Comparison of ENCODE assay signal across 10 mouse cellular contexts in the genomic region with DNA sequence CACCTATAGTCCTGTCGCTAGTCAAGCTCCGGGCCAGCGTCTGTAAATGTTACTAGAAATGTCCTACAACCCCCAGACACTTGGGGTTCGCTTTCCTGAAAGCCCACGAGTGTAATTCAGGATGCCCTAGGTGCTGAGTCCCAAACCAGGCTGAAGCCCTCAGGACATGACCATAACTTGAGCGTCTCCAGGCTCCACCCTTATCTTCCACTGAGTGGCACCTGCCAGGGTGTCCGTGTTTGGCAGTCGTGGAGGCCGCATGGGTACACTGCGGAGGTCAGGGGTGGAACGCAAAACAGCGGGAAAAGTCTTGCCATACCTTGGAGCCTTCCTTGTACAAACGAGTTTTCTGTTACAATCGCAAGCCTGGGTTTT. TPM values are rescaled to one million over a fixed set of nuclear protein-coding genes. Genes with fewer than 3 reads are reported as not detected.
DNase-seq lines count a peak whose midpoint lies in the region; ATAC-seq and TF ChIP-seq lines count a peak whose summit lies in the region.
"Had no signal": no experiment of that assay in that cellular context is flagged by ENCODE, and none has a peak within 500 bp of the region (broad histone marks: within the 10 kb centered on the region; RNA-seq: fewer than 3 reads in every experiment).

No protein-coding gene starts in this region.

- no peak overlapping the region for H3K4me2 ChIP-seq in kidney, embryonic 16.5 days (replicated peaks; ENCODE audit: low read depth, low read length)
- H3K4me2 ChIP-seq in embryonic facial prominence, embryonic 14.5 days (ENCODE audit: low read depth, low read length): peak overlapping the region; percentile 43; the same call in 1 of the 2 replicates
- H3K4me2 ChIP-seq in hindbrain, embryonic 12.5 days (replicated peaks): peak overlapping the region; percentile 46
- H3K4me2 ChIP-seq in neural tube, embryonic 14.5 days (ENCODE audit: low read depth, low read length): peak overlapping the region; percentile 57

- H3K9ac ChIP-seq in kidney, embryonic 16.5 days (replicated peaks; ENCODE audit: low read length): no peak overlapping the region
- no peak overlapping the region for H3K9ac ChIP-seq in embryonic facial prominence, embryonic 14.5 days (ENCODE audit: low read depth, low read length)
- peak overlapping the region; percentile 75 for H3K9ac ChIP-seq in hindbrain, embryonic 12.5 days
- peak overlapping the region; percentile 92 for H3K9ac ChIP-seq in neural tube, embryonic 14.5 days (replicated peaks; ENCODE audit: low read depth, low read length)

- no peaks in the 10 kb centered on the region for H3K9me3 ChIP-seq in kidney, embryonic 16.5 days (ENCODE audit: low read length)
- H3K9me3 ChIP-seq in embryonic facial prominence, embryonic 14.5 days (ENCODE audit: control insufficient read depth, low read length): no peaks in the 10 kb centered on the region
- no peaks in the 10 kb centered on the region for H3K9me3 ChIP-seq in hindbrain, embryonic 12.5 days (replicated peaks)
- no peaks in the 10 kb centered on the region for H3K9me3 ChIP-seq in neural tube, embryonic 14.5 days (ENCODE audit: control insufficient read depth, low read length)

- H3K4me1 ChIP-seq in kidney, embryonic 16.5 days (ENCODE audit: insufficient read depth, low read length): peaks cover 42% of the 10 kb centered on the region
- H3K4me1 ChIP-seq in kidney, adult 2 months (ENCODE audit: control insufficient read depth, insufficient read depth, low read length): 0 out of 2 replicates have a peak, but pooled peaks cover 3% of the 10 kb centered on the region
- peaks cover 14% of the 10 kb centered on the region for H3K4me1 ChIP-seq in embryonic facial prominence, embryonic 14.5 days (ENCODE audit: control insufficient read depth, insufficient read depth, low read length)
- H3K4me1 ChIP-seq in hindbrain, embryonic 12.5 days: peaks cover 47% of the 10 kb centered on the region
- peaks cover 23% of the 10 kb centered on the region; the same call in 1 of the 2 replicates for H3K4me1 ChIP-seq in neural tube, embryonic 14.5 days (ENCODE audit: control insufficient read depth, insufficient read depth, low read length)

- no peak for TF ChIP-seq CTCF in kidney, adult 2 months (conservative IDR thresholded peaks at IDR 0.05; ENCODE audit: insufficient read depth, insufficient read length, low read depth, low read length)

- no peaks in the 10 kb centered on the region for H3K36me3 ChIP-seq in kidney, embryonic 16.5 days (ENCODE audit: insufficient read depth, low read length)
- no peaks in the 10 kb centered on the region for H3K36me3 ChIP-seq in kidney, adult 2 months (ENCODE audit: control insufficient read depth, insufficient read depth, low read length)
- no peaks in the 10 kb centered on the region for H3K36me3 ChIP-seq in embryonic facial prominence, embryonic 14.5 days (ENCODE audit: control insufficient read depth, insufficient read depth, low read length)
- no peaks in the 10 kb centered on the region for H3K36me3 ChIP-seq in hindbrain, embryonic 12.5 days
- no peaks in the 10 kb centered on the region for H3K36me3 ChIP-seq in neural tube, embryonic 14.5 days (ENCODE audit: control insufficient read depth, insufficient read depth, low read length)

- no peak for ATAC-seq in kidney, embryonic 16.5 days (ENCODE audit: low FRiP score, low TSS enrichment)
- ATAC-seq in embryonic facial prominence, embryonic 14.5 days (ENCODE audit: low read depth): no peak
- ATAC-seq in hindbrain, embryonic 12.5 days (ENCODE audit: low FRiP score): no peak
- no peak for ATAC-seq in neural tube, embryonic 14.5 days (ENCODE audit: low read depth)
- no peak for ATAC-seq in cerebellum, adult (ENCODE audit: insufficient number of reproducible peaks, low FRiP score, low TSS enrichment)

- DNase-seq in kidney, adult 2 months: no peak
- DNase-seq in embryonic facial prominence, embryonic 14.5 days (ENCODE audit: low spot score): no peak
- DNase-seq in left cerebral cortex, adult 18-20 months (ENCODE audit: low spot score in 2 of 2): no peak
- DNase-seq: lung, adult 2 months; thymus, adult 2 months had no signal

- peaks cover 100% of the 10 kb centered on the region for H3K27me3 ChIP-seq in kidney, embryonic 16.5 days (ENCODE audit: insufficient read depth, low read length)
- H3K27me3 ChIP-seq in kidney, adult 2 months (replicated peaks; ENCODE audit: control insufficient read depth, insufficient read depth, low read length): peaks cover 48% of the 10 kb centered on the region
- H3K27me3 ChIP-seq in embryonic facial prominence, embryonic 14.5 days (replicated peaks; ENCODE audit: control insufficient read depth, insufficient read depth, low read length): peaks cover 99% of the 10 kb centered on the region
- peaks cover 92% of the 10 kb centered on the region for H3K27me3 ChIP-seq in hindbrain, embryonic 12.5 days
- peaks cover 4% of the 10 kb centered on the region; the same call in 1 of the 2 replicates for H3K27me3 ChIP-seq in neural tube, embryonic 14.5 days (ENCODE audit: control insufficient read depth, insufficient read depth, low read length)

- H3K4me3 ChIP-seq in kidney, embryonic 16.5 days (ENCODE audit: low read length): 0 out of 2 replicates have a peak overlapping the region, but pooled peaks have one; percentile 25
- no peak overlapping the region for H3K4me3 ChIP-seq in kidney, adult 2 months (ENCODE audit: insufficient read depth, low read depth, low read length)
- H3K4me3 ChIP-seq in embryonic facial prominence, embryonic 14.5 days (ENCODE audit: low read depth, low read length): peak overlapping the region; percentile 23; the same call in 1 of the 2 replicates
- peak overlapping the region; percentile 43 for H3K4me3 ChIP-seq in hindbrain, embryonic 12.5 days
- peak overlapping the region; percentile 65 for H3K4me3 ChIP-seq in neural tube, embryonic 14.5 days (ENCODE audit: low read depth, low read length)
- H3K4me3 ChIP-seq: erythroblast, embryonic 14.5 days had no signal

- no peak for TF ChIP-seq POLR2A in kidney, adult 2 months (IDR thresholded peaks at IDR 0.05; ENCODE audit: low read depth, low read length)

- WGBS in kidney, embryonic 16.5 days: 1% methylated on average over 14 of the region's 14 CpGs
- WGBS in kidney, adult 2 months: 6% methylated on average over 14 of the region's 14 CpGs
- WGBS in embryonic facial prominence, embryonic 14.5 days: 1% methylated on average over 14 of the region's 14 CpGs
- under 1% methylated on average over 14 of the region's 14 CpGs for WGBS in hindbrain, embryonic 12.5 days
- under 1% methylated on average over 14 of the region's 14 CpGs for WGBS in neural tube, embryonic 14.5 days

- no peak overlapping the region for H3K27ac ChIP-seq in kidney, embryonic 16.5 days (ENCODE audit: low read length)
- H3K27ac ChIP-seq in kidney, adult 2 months (ENCODE audit: insufficient read depth, low read depth, low read length): no peak overlapping the region
- no peak overlapping the region for H3K27ac ChIP-seq in embryonic facial prominence, embryonic 14.5 days (replicated peaks; ENCODE audit: low read depth, low read length)
- H3K27ac ChIP-seq in hindbrain, embryonic 12.5 days: peak overlapping the region; percentile 92
- peak overlapping the region; percentile 97 for H3K27ac ChIP-seq in neural tube, embryonic 14.5 days (ENCODE audit: low read depth, low read length)

RNA-seq across cellular contexts. Expression of a gene that starts 3.6 kb away (rescaled TPM):
- not detected in 2 replicates for polyA plus RNA-seq in kidney, embryonic 16.5 days (2015; fragmentation: Nextera tagmentation; extraction: Ambion mirVana)
- 0.06 TPM in 1 of 2 replicates, not detected in the other for polyA plus RNA-seq in kidney, adult 2 months (2012; rRNA removed)
- polyA plus RNA-seq in embryonic facial prominence, embryonic 14.5 days (2014; fragmentation: Nextera tagmentation; extraction: Ambion mirVana): 1.6 and 2.0 TPM in 2 replicates
- polyA plus RNA-seq in hindbrain, embryonic 12.5 days (2016; fragmentation: Nextera tagmentation; extraction: Ambion mirVana): 10.8 and 18.8 TPM in 2 replicates
- 23.0 and 24.3 TPM in 2 replicates for polyA plus RNA-seq in neural tube, embryonic 14.5 days (2014; fragmentation: Nextera tagmentation; extraction: Ambion mirVana)
- not detected for total RNA-seq in left cerebral cortex, adult 18-20 months (2021)
- polyA plus RNA-seq: erythroblast, embryonic 14.5 days; thymus, adult 2 months had no signal

Comparison
In these comparisons a context has a peak if more than half of its experiments do, and no peak if none do; other contexts are left out.
1. H3K27ac ChIP-seq: peak in hindbrain, embryonic 12.5 days (single experiment) and neural tube, embryonic 14.5 days (single experiment); none in kidney, embryonic 16.5 days (single experiment), kidney, adult 2 months (single experiment) and embryonic facial prominence, embryonic 14.5 days (single experiment).
2. H3K9ac ChIP-seq: peak in hindbrain, embryonic 12.5 days (single experiment) and neural tube, embryonic 14.5 days (single experiment); none in kidney, embryonic 16.5 days (single experiment) and embryonic facial prominence, embryonic 14.5 days (single experiment).